Mouse (Mus musculus) layer of hippocampus, postnatal 36 days (tissue): Measurements from ENCODE around the gene Nmur1. TPM values are rescaled to one million over a fixed set of nuclear protein-coding genes. Genes with fewer than 3 reads are reported as not detected.

Experiments
- DNase-seq, 2 experiments: peaks; one replicate each; pipeline ENCODE4 v3.0.0; 2022
- total RNA-seq, 2 experiments: library from RNA; stranded (reverse); gene quantifications; 2 replicates each; pipeline ENCODE4 v1.2.3; 2021

Nmur1 gene
- total RNA-seq, 2 experiments from 2014 or later: not detected

GRCm38 (mm10) chr1:86408515-86408914 is 17.5 kb downstream of the Nmur1 start:
- no peak for DNase-seq

GRCm38 (mm10) chr1:86406914-86407313 is 19.1 kb downstream of the Nmur1 start:
- no peak for DNase-seq

GRCm38 (mm10) chr1:86406313-86406712 is 19.7 kb downstream of the Nmur1 start:
- no peak for DNase-seq

GRCm38 (mm10) chr1:86404834-86405233 is 21.2 kb downstream of the Nmur1 start:
- DNase-seq: no peak

GRCm38 (mm10) chr1:86400096-86400754 is 25.8 kb downstream of the Nmur1 start:
- DNase-seq: no peak

GRCm38 (mm10) chr1:86399322-86399721 is 26.7 kb downstream of the Nmur1 start:
- no peak for DNase-seq

GRCm38 (mm10) chr1:86398222-86398621 is 27.8 kb downstream of the Nmur1 start:
- DNase-seq: no peak

GRCm38 (mm10) chr1:86397621-86398020 is 28.4 kb downstream of the Nmur1 start:
- DNase-seq: no peak

- DNase-seq: no peak
Observed at GRCm38 (mm10) chr1:86395897-86396296, 30.1 kb downstream of the Nmur1 start.

- no peak for DNase-seq
Observed at GRCm38 (mm10) chr1:86394246-86394645, 31.8 kb downstream of the Nmur1 start.

- no peak for DNase-seq
Observed at GRCm38 (mm10) chr1:86393219-86393618, 32.8 kb downstream of the Nmur1 start.

GRCm38 (mm10) chr1:86391425-86391824 is 34.6 kb downstream of the Nmur1 start:
- no peak for DNase-seq

- peak; percentile 51 to 73 for DNase-seq
Observed at GRCm38 (mm10) chr1:86389230-86389629, 36.8 kb downstream of the Nmur1 start.

- peak; percentile 35 to 36 for DNase-seq
Observed at GRCm38 (mm10) chr1:86381027-86381426, 45.0 kb downstream of the Nmur1 start.

- DNase-seq: no peak
Observed at GRCm38 (mm10) chr1:86379161-86379569, 46.9 kb downstream of the Nmur1 start.

- no peak for DNase-seq
Observed at GRCm38 (mm10) chr1:86378662-86379061, 47.4 kb downstream of the Nmur1 start.

GRCm38 (mm10) chr1:86376354-86376753 is 49.7 kb downstream of the Nmur1 start:
- DNase-seq: no peak

GRCm38 (mm10) chr1:86371997-86372396 is 54.0 kb downstream of the Nmur1 start:
- DNase-seq: no peak

GRCm38 (mm10) chr1:86368086-86368485 is 57.9 kb downstream of the Nmur1 start:
- no peak for DNase-seq

GRCm38 (mm10) chr1:86363671-86364070 is 62.4 kb downstream of the Nmur1 start:
- DNase-seq: no peak

GRCm38 (mm10) chr1:86361852-86362615 is 64.0 kb downstream of the Nmur1 start:
- DNase-seq: no peak

- no peak for DNase-seq
Observed at GRCm38 (mm10) chr1:86360441-86360840, 65.6 kb downstream of the Nmur1 start.

- DNase-seq: no peak
Observed at GRCm38 (mm10) chr1:86359798-86360179, 66.2 kb downstream of the Nmur1 start.
